Mouse (Mus musculus): ENCODE measurements around the gene Sec31a. TPM values are rescaled to one million over a fixed set of nuclear protein-coding genes. Genes with fewer than 3 reads are reported as not detected.

Gene Sec31a
- polyA plus RNA-seq, 1 experiment: 208 TPM

DNA sequence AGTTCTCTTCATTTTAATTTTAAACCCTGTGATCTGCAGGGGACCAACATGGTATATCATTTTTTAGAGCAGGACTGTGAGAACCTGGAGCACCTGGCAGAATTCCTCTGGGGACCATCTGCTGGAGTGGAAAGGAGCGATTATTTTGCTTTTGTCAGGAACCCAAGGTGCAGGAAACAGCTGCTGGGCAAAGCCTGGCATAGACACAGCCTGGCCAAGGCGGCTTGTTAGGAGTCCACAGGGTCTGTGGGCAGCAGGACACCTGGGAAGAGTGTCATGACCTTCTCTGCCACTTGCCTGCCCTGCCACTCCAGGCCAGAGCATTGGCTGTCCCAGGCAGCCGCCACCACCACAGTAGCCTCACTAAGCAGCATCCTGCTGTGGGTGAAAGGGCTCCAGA is 100.4 kb downstream of the Sec31a start:
- DNase-seq (ENCODE audit: low read depth, low spot score): no peak
- WGBS: 73% methylated on average over 3 of the region's 3 CpGs

DNA sequence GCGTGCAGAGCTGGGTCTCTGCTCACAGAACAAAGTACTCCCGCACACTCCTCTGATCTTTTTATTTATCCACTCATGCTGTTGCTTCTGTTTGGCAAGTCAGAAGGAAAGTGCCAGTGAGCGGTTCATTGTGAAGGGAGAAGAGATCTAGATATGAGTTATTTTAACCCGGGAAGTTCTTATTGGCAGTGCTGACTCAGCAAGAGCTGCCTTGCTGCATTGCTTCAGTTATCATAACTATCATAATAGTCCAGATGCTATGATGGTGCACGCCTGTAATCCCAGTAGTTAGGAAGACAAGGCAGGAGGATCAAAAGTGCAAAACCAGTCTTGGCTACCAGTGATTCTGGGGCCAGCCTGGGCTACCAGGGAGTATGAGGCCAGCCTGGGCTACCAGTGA is 103.6 kb downstream of the Sec31a start:
- no peak for DNase-seq (ENCODE audit: low read depth, low spot score)
- 48% methylated on average over 5 of the region's 5 CpGs for WGBS

Other genes starting within 250 kb of the Sec31a start
- gene Lin54, start 84.4 kb upstream of the Sec31a start, polyA plus RNA-seq (2012; rRNA removed): 6.6 and 11.8 TPM in 2 replicates
- gene Cops4, start 102.1 kb upstream of the Sec31a start, polyA plus RNA-seq (2012; rRNA removed): 34.2 and 35.6 TPM in 2 replicates
- 2,125 and 2,622 TPM in 2 replicates for gene Plac8, start 156.0 kb upstream of the Sec31a start, polyA plus RNA-seq (2012; rRNA removed)

Measured in large intestine, adult 2 months (tissue).